Mouse (Mus musculus) CH12.LX (cell line): ENCODE data around the gene Crls1. TPM values are rescaled to one million over a fixed set of nuclear protein-coding genes. Genes with fewer than 3 reads are reported as not detected.
A peak's percentile ranks its signal among the peaks of the same experiment; 100 is the strongest.

ENCODE experiments used
- DNase-seq: peaks from one replicate; pipeline ENCODE4 v3.0.0-alpha.2; 2013; ENCODE audit errors: extremely low read depth
- H3K27ac ChIP-seq: 2 replicates; pipeline ENCODE4 v1.5.1; 2012; ENCODE audit warnings: low read depth, mild to moderate bottlenecking, control low read depth, moderate library complexity; ENCODE audit not compliant: insufficient read depth
- H3K27me3 ChIP-seq: replicated peaks from 2 replicates; pipeline ENCODE3; 2012; ENCODE audit warnings: inconsistent platforms
- H3K36me3 ChIP-seq, 2 experiments: replicated peaks in 1 of 2; 2 replicates each; pipeline versions ENCODE3 to v1.6.1; 2012; ENCODE audit warnings: inconsistent platforms in 1 of 2, low read length in 1 of 2, mild to moderate bottlenecking in 1 of 2, mixed read lengths in 1 of 2, moderate library complexity in 1 of 2; ENCODE audit not compliant: control insufficient read depth in 1 of 2, insufficient read depth in 1 of 2
- H3K4me1 ChIP-seq, 2 experiments: 2 replicates each; pipeline ENCODE4 v1.6.1; 2012; ENCODE audit warnings: inconsistent platforms in 1 of 2, moderate library complexity in 1 of 2; ENCODE audit not compliant: insufficient read depth in 2 of 2, control insufficient read depth in 1 of 2
- H3K4me2 ChIP-seq: 2 replicates; pipeline ENCODE4 v1.6.1; 2012; ENCODE audit warnings: low read depth, mild to moderate bottlenecking, control low read depth; ENCODE audit not compliant: poor library complexity, insufficient read depth, severe bottlenecking
- H3K4me3 ChIP-seq, 3 experiments: fragments of 150-350 bp in 1 of 3; sonication (generic) in 1 of 3; replicated peaks in 1 of 3; 2 replicates each; pipeline versions ENCODE3 to v1.5.1; 2011 to 2012; ENCODE audit warnings: low read depth in 2 of 3, low read length in 2 of 3, mild to moderate bottlenecking in 2 of 3, moderate library complexity in 2 of 3, control low read depth in 1 of 3, improper control_type of control experiment in 1 of 3, inconsistent platforms in 1 of 3, mixed read lengths in 1 of 3; ENCODE audit not compliant: poor library complexity in 1 of 3
- H3K79me2 ChIP-seq: replicated peaks from 2 replicates; pipeline ENCODE4 v1.6.1; 2012; ENCODE audit warnings: mild to moderate bottlenecking, moderate library complexity; ENCODE audit not compliant: control insufficient read depth, poor library complexity, insufficient read depth, severe bottlenecking; ENCODE audit errors: extremely low read depth
- H3K9ac ChIP-seq: 2 replicates; pipeline ENCODE4 v1.6.1; 2012; ENCODE audit warnings: low read depth, mild to moderate bottlenecking, control low read depth, moderate library complexity; ENCODE audit not compliant: insufficient read depth
- H3K9me3 ChIP-seq: replicated peaks from 2 replicates; pipeline ENCODE3; 2012; ENCODE audit warnings: low read length, inconsistent platforms, mixed read lengths
- BHLHE40 ChIP-seq: IDR thresholded peaks from 2 replicates; pipeline ENCODE4 v1.6.1; 2011; ENCODE audit warnings: mild to moderate bottlenecking, low read depth, low read length, improper control_type of control experiment
- ETS1 ChIP-seq: conservative IDR thresholded peaks from 2 replicates; pipeline ENCODE4 v1.6.1; 2012; ENCODE audit warnings: low read depth, mild to moderate bottlenecking, inconsistent platforms, low read length, improper control_type of control experiment, moderate library complexity
- HCFC1 ChIP-seq: IDR thresholded peaks from 2 replicates; pipeline ENCODE4 v1.6.1; 2012; ENCODE audit warnings: low read depth, mild to moderate bottlenecking, inconsistent platforms, low read length, improper control_type of control experiment
- JUND ChIP-seq: conservative IDR thresholded peaks from 2 replicates; pipeline ENCODE4 v1.6.1; 2011; ENCODE audit warnings: low read depth, low read length, improper control_type of control experiment
- MAX ChIP-seq: IDR thresholded peaks from 2 replicates; pipeline ENCODE4 v1.6.1; 2011; ENCODE audit warnings: low read length, improper control_type of control experiment
- MYC ChIP-seq: IDR thresholded peaks from 2 replicates; pipeline ENCODE4 v1.6.1; 2011; ENCODE audit warnings: low read depth, mild to moderate bottlenecking, improper control_type of control experiment, low read length
- NRF1 ChIP-seq: IDR thresholded peaks from 2 replicates; pipeline ENCODE4 v1.6.1; 2014; ENCODE audit warnings: low read depth, mild to moderate bottlenecking, inconsistent platforms, low read length, improper control_type of control experiment, moderate library complexity
- PAX5 ChIP-seq: IDR thresholded peaks from 2 replicates; pipeline ENCODE4 v1.6.1; 2012; ENCODE audit warnings: low read length, inconsistent platforms, mixed read lengths
- POLR2A ChIP-seq: IDR thresholded peaks from 2 replicates; pipeline ENCODE4 v1.6.1; 2011; ENCODE audit warnings: low read depth, mild to moderate bottlenecking, improper control_type of control experiment, low read length
- SMC3 ChIP-seq: IDR thresholded peaks from 2 replicates; pipeline ENCODE4 v1.6.1; 2011; ENCODE audit warnings: low read depth, low read length, improper control_type of control experiment
- TBP ChIP-seq: conservative IDR thresholded peaks from 2 replicates; pipeline ENCODE4 v1.6.1; 2011; ENCODE audit warnings: low read depth, low read length, improper control_type of control experiment
- UBTF ChIP-seq: IDR thresholded peaks from 2 replicates; pipeline ENCODE4 v1.6.1; 2012; ENCODE audit warnings: low read depth, mild to moderate bottlenecking, inconsistent platforms, low read length, improper control_type of control experiment, moderate library complexity
- ZMIZ1 ChIP-seq: IDR thresholded peaks from 2 replicates; pipeline ENCODE4 v1.6.1; 2012; ENCODE audit warnings: low read depth, mild to moderate bottlenecking, inconsistent platforms, low read length, improper control_type of control experiment
- dilution Hi-C: fragments of 300-500 bp; cut with MboI; formaldehyde crosslinking; loops from 2 replicates; pipeline ENCODE4 v1.14.3; 2020; ENCODE audit warnings: low sequenced_read_pairs; ENCODE audit not compliant: extremely low pct_unique_long_range_greater_than_20kb, extremely low pct_ligation_motif_present
- in situ Hi-C: fragments of 300-500 bp; cut with MboI; formaldehyde crosslinking; loops from 3 replicates; pipeline ENCODE4 v1.14.3; 2019; ENCODE audit warnings: low sequenced_read_pairs, low pct_ligation_motif_present, low pct_unique_long_range_greater_than_20kb, mixed read lengths
- polyA plus RNA-seq: library from polyadenylated mRNA; unstranded; fragments of >175 nt; gene quantifications from 2 replicates; pipeline ENCODE4 v1.2.1, GENCODE M21; 2012; ENCODE audit warnings: low read depth; ENCODE audit not compliant: insufficient read length
- total RNA-seq, 2 experiments: library from RNA; depleted of rRNA; stranded (reverse); fragments of 300-350 nt in 1 of 2; fragments of >200 nt in 1 of 2; gene quantifications; 2 replicates each; pipeline ENCODE4 v1.2.3; 2012 to 2014

The Crls1 gene
- total and polyA plus RNA-seq, 3 experiments = 31.8 to 105 (median 44.9) TPM

DNA sequence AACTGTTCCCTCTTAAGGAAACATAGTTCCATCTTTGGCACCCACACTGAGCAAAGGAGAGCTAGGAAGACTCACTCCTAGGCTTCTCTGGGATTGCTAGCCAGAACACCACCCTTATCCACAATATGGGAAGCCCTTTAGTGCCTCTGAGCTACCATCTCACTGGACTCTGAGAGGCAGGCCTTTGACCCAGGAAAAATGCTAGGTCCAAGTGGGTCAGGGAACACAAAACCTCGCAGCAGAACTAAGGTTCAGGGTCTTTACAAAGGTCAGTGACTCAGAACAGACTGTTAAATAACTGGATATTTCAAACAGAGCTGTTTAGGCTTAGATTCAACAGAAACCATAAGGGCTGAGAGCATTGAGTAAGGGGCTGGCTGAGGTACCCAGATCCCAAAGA is 30.5 kb downstream of the Crls1 start:
- peaks cover 5 to 7% of the 10 kb centered on the region in 2 experiments; a peak in 3 of 4 replicates for H3K4me1 ChIP-seq
- H3K9me3 ChIP-seq = peaks cover 2% of the 10 kb centered on the region
- peaks cover 62% of the 10 kb centered on the region for H3K27me3 ChIP-seq

DNA sequence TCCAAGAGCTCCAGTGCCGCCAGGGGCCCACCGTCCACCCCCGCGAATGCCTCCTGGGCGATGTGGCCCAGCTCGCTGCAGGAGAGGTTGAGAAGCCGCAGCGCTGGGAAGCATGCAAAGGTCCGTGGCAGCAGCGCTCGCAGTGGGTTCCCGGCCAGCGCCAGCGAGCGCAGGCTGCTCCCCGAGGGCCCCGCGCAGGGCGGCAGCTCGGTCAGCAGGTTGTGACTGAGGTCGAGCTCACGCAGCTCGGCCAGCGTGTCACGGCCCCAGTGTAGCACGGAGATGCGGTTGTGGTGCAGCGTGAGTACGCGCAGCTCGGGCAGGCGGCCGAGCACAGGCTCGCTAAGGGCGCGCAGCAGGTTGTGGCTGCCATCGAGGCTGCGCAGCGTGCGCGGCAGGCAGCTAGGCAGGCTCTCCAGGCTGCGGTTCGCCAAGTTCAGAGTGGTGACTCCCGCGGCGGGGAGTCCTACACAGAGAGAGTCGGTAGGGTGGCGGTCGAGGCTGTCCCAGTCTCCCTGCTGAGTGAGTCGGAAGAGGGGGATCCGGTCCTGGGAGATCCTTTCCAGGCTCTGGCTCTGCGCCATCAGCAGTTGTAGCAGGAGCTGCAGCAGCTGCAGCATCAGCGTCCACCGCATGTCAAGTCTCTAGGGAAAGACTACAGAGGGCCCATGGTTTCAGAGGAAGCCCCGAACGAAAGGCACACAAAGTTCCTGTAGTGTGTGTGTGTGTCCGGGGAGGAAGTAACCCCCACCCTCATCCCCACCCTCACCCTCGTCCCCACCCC is 33.0 kb downstream of the Crls1 start:
- dilution Hi-C loops = no loop called here
- H3K9ac ChIP-seq = no peak overlapping the region
- TF ChIP-seq MAX (peak; percentile 56), NRF1 (peak; percentile 66), PAX5 (no peak), UBTF (peak; percentile 63), MYC (0 out of 2 replicates have a peak, but pooled peaks have one; percentile 15)
- TF ChIP-seq, all 38 proteins: peak for 4
- H3K27ac ChIP-seq = no peak overlapping the region
- H3K79me2 ChIP-seq = no peaks in the 10 kb centered on the region
- peaks cover 5 to 7% of the 10 kb centered on the region in 2 experiments; a peak in 3 of 4 replicates for H3K4me1 ChIP-seq
- in situ Hi-C loops = no loop called here
- DNase-seq = peak; percentile 38
- H3K36me3 ChIP-seq = no peaks in the 10 kb centered on the region
- H3K27me3 ChIP-seq = peaks cover 75% of the 10 kb centered on the region
- peak overlapping the region; percentile 53 for H3K4me2 ChIP-seq
- peak overlapping the region in 2 of 3 experiments; percentile 24 to 49 for H3K4me3 ChIP-seq
- H3K9me3 ChIP-seq = peaks cover 2% of the 10 kb centered on the region

More for the DNA sequence above, 30.5 kb downstream of the Crls1 start:
- Histone ChIP-seq H3K4me2 (no peak overlapping the region), H3K9ac (no peak overlapping the region), H3K4me3 (no peak overlapping the region), H3K79me2 (no peaks in the 10 kb centered on the region), H3K36me3 (no peaks in the 10 kb centered on the region), H3K27ac (no peak overlapping the region)
- in situ Hi-C loops = no loop called here
- TF ChIP-seq JUND (no peak), NRF1 (no peak), ETS1 (no peak), UBTF (no peak), BHLHE40 (no peak), ZMIZ1 (no peak), SMC3 (no peak), TBP (no peak), HCFC1 (no peak), POLR2A (no peak)
- dilution Hi-C loops = no loop called here
- DNase-seq = no peak
